Mouse (Mus musculus) heart, embryonic 11.5 days (tissue): ENCODE data around the gene Atp6v1g3. TPM values are rescaled to one million over a fixed set of nuclear protein-coding genes. Genes with fewer than 3 reads are reported as not detected.

Experiments used
- ATAC-seq: fragments of 200-750 bp; cut with Nextera tagmentation; replicated peaks from 2 replicates; pipeline ENCODE4 v1.8.0; 2017; ENCODE audit warnings: moderate library complexity; ENCODE audit not compliant: insufficient number of reproducible peaks, low FRiP score, low TSS enrichment
- H3K27ac ChIP-seq: fragments of 300-500 bp; sonication (generic); 2 replicates; pipeline ENCODE4 v1.5.1; 2014; ENCODE audit warnings: mild to moderate bottlenecking, low read depth, low read length
- H3K27me3 ChIP-seq: fragments of 300-500 bp; sonication (generic); 2 replicates; pipeline ENCODE4 v1.6.1; 2014; ENCODE audit warnings: mild to moderate bottlenecking, low read length, mixed read lengths; ENCODE audit not compliant: control insufficient read depth, insufficient read depth
- H3K36me3 ChIP-seq: fragments of 300-500 bp; sonication (generic); 2 replicates; pipeline ENCODE4 v1.6.1; 2014; ENCODE audit warnings: mild to moderate bottlenecking, low read length, moderate library complexity, mixed read lengths; ENCODE audit not compliant: control insufficient read depth, insufficient read depth
- H3K4me1 ChIP-seq: fragments of 300-500 bp; sonication (generic); 2 replicates; pipeline ENCODE4 v1.6.1; 2014; ENCODE audit warnings: low read length; ENCODE audit not compliant: control insufficient read depth, insufficient read depth
- H3K4me2 ChIP-seq: fragments of 300-500 bp; sonication (generic); 2 replicates; pipeline ENCODE4 v1.6.1; 2014; ENCODE audit warnings: mild to moderate bottlenecking, moderate library complexity
- H3K4me3 ChIP-seq: fragments of 300-500 bp; sonication (generic); 2 replicates; pipeline ENCODE4 v1.5.1; 2014; ENCODE audit warnings: low read depth, low read length
- H3K9ac ChIP-seq: fragments of 300-500 bp; sonication (generic); 2 replicates; pipeline ENCODE4 v1.6.1; 2014; ENCODE audit warnings: mild to moderate bottlenecking, low read depth, low read length, moderate library complexity
- H3K9me3 ChIP-seq: fragments of 300-500 bp; sonication (generic); replicated peaks from 2 replicates; pipeline ENCODE4 v1.6.1; 2016; ENCODE audit warnings: low read length; ENCODE audit not compliant: control insufficient read depth
- WGBS: fragments of 180-500 bp; shearing (Covaris S2); extraction: QIAGEN DNeasy Blood & Tissue Kit; methylation state at CpG from one replicate; pipeline ENCODE4 v1.1.7; 2014; ENCODE audit not compliant: insufficient replicate concordance; 5-methylcytosine and 5-hydroxymethylcytosine counted together
- polyA plus RNA-seq: library from polyadenylated mRNA; unstranded; fragments of >200 nt; fragmentation: Nextera tagmentation; extraction: Ambion mirVana; gene quantifications from 2 replicates; pipeline ENCODE4 v1.2.1, GENCODE M21; 2014

Atp6v1g3 gene
- polyA plus RNA-seq, 1 experiment from 2014 or later, result not detected

GRCm38 (mm10) chr1:138326091-138326490 lies 52.6 kb downstream of the Atp6v1g3 start:
- Histone ChIP-seq H3K4me1 (no peaks in the 10 kb centered on the region), H3K36me3 (no peaks in the 10 kb centered on the region), H3K27me3 (no peaks in the 10 kb centered on the region), H3K27ac (no peak overlapping the region), H3K4me2 (no peak overlapping the region), H3K4me3 (no peak overlapping the region), H3K9me3 (no peaks in the 10 kb centered on the region), H3K9ac (no peak overlapping the region)
- 70% methylated on average over 4 of the region's 4 CpGs for WGBS
- ATAC-seq, result no peak

- no peak for ATAC-seq
- WGBS, result 55% methylated on average over 2 of the region's 2 CpGs
These were observed 53.0 kb downstream of the Atp6v1g3 start for GRCm38 (mm10) chr1:138326566-138326965.

GRCm38 (mm10) chr1:138327466-138328245 lies 54.1 kb downstream of the Atp6v1g3 start:
- no peaks in the 10 kb centered on the region for H3K27me3 ChIP-seq
- H3K9me3 ChIP-seq, result no peaks in the 10 kb centered on the region
- H3K27ac ChIP-seq, result no peak overlapping the region
- WGBS, result 62% methylated on average over 18 of the region's 18 CpGs
- H3K4me2 ChIP-seq, result no peak overlapping the region
- no peak for ATAC-seq
- H3K9ac ChIP-seq, result no peak overlapping the region
- H3K4me1 ChIP-seq, result no peaks in the 10 kb centered on the region
- H3K36me3 ChIP-seq, result no peaks in the 10 kb centered on the region
- H3K4me3 ChIP-seq, result no peak overlapping the region

More at GRCm38 (mm10) chr1:138326566-138326965, 53.0 kb downstream of the Atp6v1g3 start:
- H3K4me3 ChIP-seq, result no peak overlapping the region
- H3K27ac ChIP-seq, result no peak overlapping the region
- no peak overlapping the region for H3K4me2 ChIP-seq
- no peaks in the 10 kb centered on the region for H3K9me3 ChIP-seq
- H3K36me3 ChIP-seq, result no peaks in the 10 kb centered on the region
- H3K4me1 ChIP-seq, result no peaks in the 10 kb centered on the region
- no peaks in the 10 kb centered on the region for H3K27me3 ChIP-seq
- no peak overlapping the region for H3K9ac ChIP-seq

DNA sequence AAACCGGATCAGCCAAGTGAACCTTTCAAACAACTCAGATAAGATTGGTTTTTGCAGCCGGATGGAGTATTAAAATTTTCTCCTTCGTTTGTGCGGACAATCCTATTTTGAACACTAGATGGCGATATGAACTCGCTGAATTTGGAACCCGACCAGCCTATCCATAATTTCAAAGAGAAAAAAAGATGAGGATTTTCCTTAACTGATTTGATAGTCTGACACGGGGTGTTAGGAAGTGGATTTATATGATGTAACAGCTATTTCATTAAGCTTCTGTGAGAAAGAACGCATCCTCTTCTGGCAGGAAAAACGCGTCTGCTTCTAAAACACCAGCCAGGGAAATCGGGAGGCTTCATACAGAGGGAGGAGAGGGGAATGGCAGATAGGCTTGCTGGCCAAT lies 54.8 kb downstream of the Atp6v1g3 start:
- no peak overlapping the region for H3K4me3 ChIP-seq
- no peaks in the 10 kb centered on the region for H3K9me3 ChIP-seq
- WGBS, result 17% methylated on average over 12 of the region's 12 CpGs
- H3K9ac ChIP-seq, result no peak overlapping the region
- peak overlapping the region; percentile 46 for H3K4me2 ChIP-seq
- H3K4me1 ChIP-seq, result no peaks in the 10 kb centered on the region
- no peak overlapping the region for H3K27ac ChIP-seq
- no peaks in the 10 kb centered on the region for H3K36me3 ChIP-seq
- no peak for ATAC-seq
- no peaks in the 10 kb centered on the region for H3K27me3 ChIP-seq

- Histone ChIP-seq H3K4me3 (no peak overlapping the region), H3K4me1 (no peaks in the 10 kb centered on the region), H3K27ac (no peak overlapping the region), H3K9me3 (no peaks in the 10 kb centered on the region), H3K36me3 (no peaks in the 10 kb centered on the region), H3K9ac (no peak overlapping the region), H3K4me2 (no peak overlapping the region), H3K27me3 (no peaks in the 10 kb centered on the region)
- no peak for ATAC-seq
- WGBS, result 85% methylated on average over 2 of the region's 2 CpGs
These were observed 57.0 kb downstream of the Atp6v1g3 start for GRCm38 (mm10) chr1:138330556-138330955.

- no peak overlapping the region for H3K4me2 ChIP-seq
- no peak overlapping the region for H3K4me3 ChIP-seq
- H3K36me3 ChIP-seq, result no peaks in the 10 kb centered on the region
- H3K27ac ChIP-seq, result no peak overlapping the region
- no peaks in the 10 kb centered on the region for H3K9me3 ChIP-seq
- ATAC-seq, result no peak
- H3K27me3 ChIP-seq, result no peaks in the 10 kb centered on the region
- 68% methylated on average over 4 of the region's 4 CpGs for WGBS
- H3K4me1 ChIP-seq, result no peaks in the 10 kb centered on the region
- no peak overlapping the region for H3K9ac ChIP-seq
These were observed 58.1 kb downstream of the Atp6v1g3 start for GRCm38 (mm10) chr1:138331596-138331995.

DNA sequence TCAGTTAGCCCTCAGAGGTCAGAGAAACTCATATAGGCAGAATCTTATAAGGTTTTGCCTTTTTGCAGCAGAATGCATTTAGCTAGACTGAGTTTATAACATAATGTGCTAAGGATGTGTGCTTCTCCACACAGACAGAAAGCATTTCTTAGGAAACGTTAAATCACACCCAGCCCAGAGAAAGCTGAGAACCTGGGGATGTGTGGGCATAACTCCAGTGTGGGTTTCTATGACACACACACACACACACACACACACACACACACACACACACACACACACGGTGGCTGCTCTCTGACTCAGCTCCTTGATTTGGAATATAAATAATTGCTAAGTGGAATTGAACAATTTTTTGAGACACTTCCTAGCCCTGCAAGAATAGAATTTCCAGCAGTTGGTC lies 61.2 kb downstream of the Atp6v1g3 start:
- Histone ChIP-seq H3K4me3 (no peak overlapping the region), H3K27ac (no peak overlapping the region), H3K36me3 (no peaks in the 10 kb centered on the region), H3K9me3 (no peaks in the 10 kb centered on the region), H3K4me2 (no peak overlapping the region), H3K4me1 (no peaks in the 10 kb centered on the region), H3K27me3 (no peaks in the 10 kb centered on the region), H3K9ac (no peak overlapping the region)
- no peak for ATAC-seq
- WGBS, result 58% methylated on average over 2 of the region's 2 CpGs

GRCm38 (mm10) chr1:138337417-138337816 lies 63.9 kb downstream of the Atp6v1g3 start:
- no peaks in the 10 kb centered on the region for H3K4me1 ChIP-seq

More at GRCm38 (mm10) chr1:138337417-138337816, 63.9 kb downstream of the Atp6v1g3 start:
- WGBS, result 70% methylated on average over 2 of the region's 2 CpGs
- Histone ChIP-seq H3K9ac (no peak overlapping the region), H3K9me3 (no peaks in the 10 kb centered on the region), H3K4me2 (no peak overlapping the region), H3K27ac (no peak overlapping the region), H3K27me3 (no peaks in the 10 kb centered on the region), H3K36me3 (no peaks in the 10 kb centered on the region), H3K4me3 (no peak overlapping the region)
- ATAC-seq, result no peak
